In genomic region chr5:122154006-122154405, GRCm38 (mm10) we compare ENCODE assay signal across 24 mouse cellular contexts. TPM values are rescaled to one million over a fixed set of nuclear protein-coding genes. Genes with fewer than 3 reads are reported as not detected.
DNase-seq lines count a peak whose midpoint lies in the region; ATAC-seq and TF ChIP-seq lines count a peak whose summit lies in the region.
"Had no signal": no experiment of that assay in that cellular context is flagged by ENCODE, and none has a peak within 500 bp of the region (broad histone marks: within the 10 kb centered on the region; RNA-seq: fewer than 3 reads in every experiment).

No protein-coding gene starts in this region.

- no peaks in the 10 kb centered on the region; the same call in 1 of the 2 replicates for H3K4me1 ChIP-seq in kidney, postnatal 0 days (replicated peaks; ENCODE audit: insufficient read depth, low read length)

- no peaks in the 10 kb centered on the region for H3K27me3 ChIP-seq in kidney, postnatal 0 days (ENCODE audit: insufficient read depth, low read length)
- H3K27me3 ChIP-seq: forebrain, embryonic 13.5 days; liver, embryonic 13.5 days; lung, embryonic 15.5 days; midbrain, embryonic 15.5 days; neural tube, embryonic 12.5 days; stomach, embryonic 15.5 days had no signal

- no peak overlapping the region for H3K27ac ChIP-seq in kidney, postnatal 0 days
- H3K27ac ChIP-seq: forebrain, embryonic 13.5 days; hindbrain, postnatal 0 days; lung, embryonic 15.5 days; macrophage; midbrain, embryonic 15.5 days; neural tube, embryonic 12.5 days; stomach, embryonic 15.5 days had no signal

- H3K9me3 ChIP-seq in kidney, postnatal 0 days (replicated peaks; ENCODE audit: low read length), result no peaks in the 10 kb centered on the region
- H3K9me3 ChIP-seq: forebrain, embryonic 13.5 days; heart, embryonic 10.5 days; liver, embryonic 13.5 days; lung, embryonic 15.5 days; midbrain, embryonic 15.5 days; neural tube, embryonic 12.5 days; stomach, embryonic 15.5 days had no signal

- no peak overlapping the region for H3K4me3 ChIP-seq in kidney, postnatal 0 days (replicated peaks; ENCODE audit: low read depth, low read length)
- H3K4me3 ChIP-seq: forebrain, embryonic 13.5 days; liver, embryonic 13.5 days; lung, embryonic 15.5 days; midbrain, embryonic 15.5 days; neural tube, embryonic 12.5 days; stomach, embryonic 15.5 days had no signal

- no peak overlapping the region for H3K9ac ChIP-seq in kidney, postnatal 0 days (ENCODE audit: low read depth, low read length)
- H3K9ac ChIP-seq: forebrain, embryonic 13.5 days; liver, embryonic 13.5 days; lung, embryonic 15.5 days; midbrain, embryonic 15.5 days; neural tube, embryonic 12.5 days; stomach, embryonic 15.5 days had no signal

- no peaks in the 10 kb centered on the region for H3K36me3 ChIP-seq in kidney, postnatal 0 days (ENCODE audit: insufficient read depth, low read length)
- H3K36me3 ChIP-seq: heart, embryonic 10.5 days; liver, embryonic 13.5 days; lung, embryonic 15.5 days; midbrain, embryonic 15.5 days; neural tube, embryonic 12.5 days; stomach, embryonic 15.5 days had no signal

- 15% methylated on average over 9 of the region's 14 CpGs for WGBS in kidney, postnatal 0 days

- H3K4me2 ChIP-seq in kidney, postnatal 0 days (ENCODE audit: low read length), result peak overlapping the region; percentile 18; the same call in 1 of the 2 replicates
- H3K4me2 ChIP-seq: forebrain, embryonic 13.5 days; liver, embryonic 13.5 days; lung, embryonic 15.5 days; midbrain, embryonic 15.5 days; neural tube, embryonic 12.5 days; stomach, embryonic 15.5 days had no signal

- ATAC-seq in kidney, postnatal 0 days (replicated peaks; ENCODE audit: low FRiP score, low read depth), result no peak
- ATAC-seq: forebrain, embryonic 13.5 days; hindbrain, postnatal 0 days; intestine, embryonic 16.5 days; midbrain, embryonic 15.5 days had no signal

- no peak for TF ChIP-seq CTCF in kidney, postnatal 0 days (IDR thresholded peaks at IDR 0.05; ENCODE audit: low read depth)

- DNase-seq in embryo, embryonic 10.5 days (ENCODE audit: low spot score), result peak; percentile 49
- no peak for DNase-seq in embryo, embryonic 10 days (ENCODE audit: low spot score)
- peak; percentile 46 for DNase-seq in kidney, postnatal 0 days (ENCODE audit: low spot score)
- no peak for DNase-seq in kidney, adult 11 months
- DNase-seq in retina, postnatal 1 day, result peak; percentile 43
- no peak for DNase-seq in retina, embryonic 14.5 days (ENCODE audit: low spot score)
- no peak for DNase-seq in adrenal gland, postnatal 4 days (ENCODE audit: low spot score in 2 of 2)
- DNase-seq: adrenal gland, adult 2 months; cerebellum, adult 11-12 months; cerebellum, postnatal 10 days; heart, postnatal 10 days; left cerebral cortex, postnatal 4 days; liver, embryonic 13.5 days; thymus, postnatal 25 days had no signal

RNA-seq across cellular contexts. Expression of gene Ppp1cc, which starts 4.1 kb away (rescaled TPM):
- 203 and 220 TPM in 2 replicates for polyA plus RNA-seq in kidney, postnatal 0 days (2015; fragmentation: Nextera tagmentation; extraction: Ambion mirVana)
- 100 to 1,000 TPM; 211 to 221 TPM for total RNA-seq in adrenal gland, postnatal 4 days (2021)

RNA-seq across cellular contexts. Expression of gene Ccdc63, which starts 13.4 kb away (rescaled TPM):
- not detected in 2 replicates for polyA plus RNA-seq in kidney, postnatal 0 days (2015; fragmentation: Nextera tagmentation; extraction: Ambion mirVana)
- total RNA-seq in adrenal gland, postnatal 4 days (2021), result under 1 TPM; 0.20 to 0.28 TPM
- total RNA-seq: adrenal gland, adult 2 months had no signal
- polyA plus RNA-seq: adrenal gland, adult 2 months; forebrain, embryonic 13.5 days; hindbrain, embryonic 11.5 days; hindbrain, postnatal 0 days; intestine, embryonic 16.5 days; lung, embryonic 15.5 days; midbrain, embryonic 15.5 days; neural tube, embryonic 12.5 days; stomach, embryonic 15.5 days had no signal

RNA-seq across cellular contexts. Expression of gene Hvcn1, which starts 52.6 kb away (rescaled TPM):
- polyA plus RNA-seq in kidney, postnatal 0 days (2015; fragmentation: Nextera tagmentation; extraction: Ambion mirVana), result 12.2 and 13.5 TPM in 2 replicates
- 1 to 10 TPM; 4.1 to 5.8 TPM for total RNA-seq in adrenal gland, postnatal 4 days (2021)

RNA-seq across cellular contexts. Expression of gene Myl2, which starts 53.3 kb away (rescaled TPM):
- polyA plus RNA-seq in kidney, postnatal 0 days (2015; fragmentation: Nextera tagmentation; extraction: Ambion mirVana), result 0.80 and 1.4 TPM in 2 replicates
- 10 to 100 TPM in 1 of 2 experiments, 1 to 10 TPM in 1; 4.8 to 30.3 TPM for total RNA-seq in adrenal gland, postnatal 4 days (2021)
- total RNA-seq: adrenal gland, adult 2 months; hindbrain, postnatal 0 days; left cerebral cortex, postnatal 4 days had no signal
- polyA plus RNA-seq: adrenal gland, adult 2 months; macrophage had no signal

Comparison
In these comparisons a context has a peak if more than half of its experiments do, and no peak if none do; other contexts are left out.
1. DNase-seq: peak in embryo, embryonic 10.5 days (single experiment), kidney, postnatal 0 days (single experiment) and retina, postnatal 1 day (single experiment); none in embryo, embryonic 10 days (single experiment), kidney, adult 11 months (single experiment), retina, embryonic 14.5 days (single experiment) and adrenal gland, postnatal 4 days (0 of 2).